Mouse (Mus musculus) forelimb bud, embryonic 11.5 days (tissue): ENCODE data around the gene Pdia4.
"Not testable (repeated sequence)": the region's sequence is repeated elsewhere in the genome, so short reads cannot be mapped to it uniquely, and the experiment has no call there.

Source experiments
- DNase-seq: peaks from one replicate; pipeline ENCODE4 v3.0.0-alpha.2; 2012; ENCODE audit warnings: low read depth, low spot score

Pdia4 gene

DNA sequence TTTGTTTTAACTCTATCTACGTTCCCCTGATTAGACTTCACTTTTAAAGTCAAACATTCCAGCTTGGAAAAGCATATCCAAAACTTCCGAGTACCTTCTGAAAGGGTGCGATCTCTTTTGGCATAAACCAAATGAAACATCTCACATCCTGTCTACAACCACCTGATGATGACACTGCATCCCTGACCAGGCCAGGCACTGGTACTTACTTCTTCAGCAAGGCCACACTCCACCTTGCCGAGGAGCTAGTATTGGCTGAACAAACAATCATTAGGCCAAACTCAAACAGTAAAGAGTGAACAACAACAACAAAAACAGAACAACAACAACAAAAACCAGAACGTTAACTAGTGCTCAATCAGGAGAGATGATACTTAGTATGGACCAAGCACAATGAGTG is 1.9 kb downstream of the Pdia4 start:
- no peak for DNase-seq

DNA sequence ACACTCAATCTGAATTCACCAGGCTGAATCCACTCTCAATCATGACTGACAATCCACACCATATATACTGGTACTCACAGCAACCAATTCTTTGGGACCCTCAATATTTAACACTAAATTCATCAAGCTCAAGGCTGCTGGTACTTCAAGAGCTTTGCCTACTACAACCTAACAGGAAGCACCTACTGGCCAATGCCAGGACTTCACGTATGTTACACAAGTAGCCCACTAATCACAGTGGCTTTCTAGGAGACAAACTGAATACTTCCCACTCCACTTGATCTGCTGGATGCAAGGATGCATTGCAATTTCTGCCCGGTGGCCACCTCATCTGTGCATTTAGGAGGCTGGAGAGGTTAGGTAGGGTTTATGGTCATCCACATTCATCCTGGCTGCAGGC is 3.0 kb downstream of the Pdia4 start:
- DNase-seq: no peak

DNA sequence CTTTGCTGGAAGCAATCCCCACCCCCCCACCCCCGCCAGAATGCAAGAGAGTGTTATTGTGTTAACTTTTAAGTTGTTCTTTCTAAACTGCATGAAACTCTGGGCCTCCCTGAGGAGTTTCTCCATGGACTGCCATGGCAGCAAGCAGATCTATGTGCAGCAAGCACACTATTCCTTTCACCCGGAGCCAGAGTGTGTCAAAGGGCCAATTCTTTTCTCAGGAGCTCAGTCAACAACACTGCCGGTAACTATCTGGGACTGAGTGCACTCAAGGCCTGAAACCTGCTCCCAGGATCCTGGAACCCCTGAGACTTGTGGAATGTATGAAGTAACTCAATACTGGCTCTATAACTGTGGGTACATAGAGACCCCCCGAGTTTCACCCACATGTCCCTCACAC is 4.2 kb downstream of the Pdia4 start:
- no peak for DNase-seq

DNA sequence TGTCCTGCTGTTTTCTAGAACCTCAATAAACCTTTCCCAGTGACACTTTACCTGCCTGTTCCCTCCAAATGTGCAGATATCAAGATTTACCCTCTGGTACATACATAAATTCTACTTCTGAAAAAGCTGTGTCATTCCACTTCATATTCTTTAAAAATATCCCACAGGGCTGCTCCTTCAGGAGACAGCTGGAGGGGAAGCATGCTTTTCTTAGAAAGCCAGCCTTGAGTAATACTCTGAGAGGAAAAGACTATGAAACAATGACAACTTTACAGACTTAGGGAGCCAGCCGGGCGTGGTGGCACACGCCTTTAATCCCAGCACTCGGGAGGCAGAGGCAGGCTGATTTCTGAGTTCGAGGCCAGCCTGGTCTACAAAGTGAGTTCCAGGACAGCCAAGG is 4.7 kb downstream of the Pdia4 start:
- DNase-seq: no peak

DNA sequence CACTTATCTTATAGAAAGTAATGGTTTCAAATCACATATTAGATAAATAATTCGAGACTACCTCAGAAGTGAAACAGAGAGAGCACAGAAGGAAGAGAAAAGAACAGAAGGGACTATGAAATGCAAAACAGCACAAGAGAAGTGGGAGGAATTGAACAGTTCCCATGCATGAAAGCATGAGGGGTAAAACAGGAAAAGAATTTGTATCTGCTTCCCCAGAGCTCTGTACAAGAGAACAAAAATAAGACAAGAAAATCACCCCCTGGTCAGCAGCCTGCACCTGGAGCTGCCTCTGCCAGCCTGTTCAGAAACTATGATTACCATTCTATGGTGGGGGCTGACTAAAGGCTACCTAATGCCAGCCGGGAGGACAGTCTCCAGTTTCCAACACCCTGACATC is 5.8 kb downstream of the Pdia4 start:
- no peak for DNase-seq

DNA sequence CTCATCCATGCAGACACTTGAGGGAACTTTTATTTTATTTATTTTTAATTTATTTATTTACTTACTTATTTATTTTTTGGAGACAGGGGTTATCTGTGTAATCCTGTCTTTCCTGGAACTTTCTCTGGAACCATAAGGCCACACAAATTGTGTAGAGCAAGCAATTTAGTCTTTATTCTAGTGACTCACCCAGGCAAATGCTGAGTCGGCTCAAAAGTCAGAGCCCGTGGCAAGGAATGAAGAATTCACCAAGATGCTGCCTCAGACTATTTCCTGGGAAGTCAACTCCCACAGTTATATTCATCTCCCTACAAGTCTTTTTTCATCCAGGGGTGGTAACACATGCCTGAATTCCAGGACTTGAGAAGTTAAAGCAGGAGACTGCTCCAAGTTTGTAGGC is 7.7 kb downstream of the Pdia4 start:
- DNase-seq: no peak

DNA sequence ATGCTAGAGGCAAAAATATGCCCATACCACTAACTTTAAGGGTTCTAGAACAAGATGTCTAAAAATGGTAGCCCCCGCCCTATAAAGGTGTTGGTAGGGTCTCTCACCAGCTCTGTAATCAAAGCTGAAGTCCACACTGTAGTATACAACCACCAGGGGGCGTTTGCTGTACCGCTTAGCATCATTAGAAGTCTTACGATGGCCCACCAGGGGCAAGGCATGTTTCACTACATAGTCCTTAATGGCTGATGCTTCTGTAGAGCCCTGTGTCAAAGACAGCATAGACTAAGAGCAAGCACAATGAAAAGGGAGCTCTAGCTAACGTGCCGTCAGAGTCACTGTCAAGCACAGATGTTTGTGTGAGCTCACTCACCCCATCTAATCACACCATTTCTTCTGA is 14.2 kb downstream of the Pdia4 start:
- peak; percentile 79 for DNase-seq

DNA sequence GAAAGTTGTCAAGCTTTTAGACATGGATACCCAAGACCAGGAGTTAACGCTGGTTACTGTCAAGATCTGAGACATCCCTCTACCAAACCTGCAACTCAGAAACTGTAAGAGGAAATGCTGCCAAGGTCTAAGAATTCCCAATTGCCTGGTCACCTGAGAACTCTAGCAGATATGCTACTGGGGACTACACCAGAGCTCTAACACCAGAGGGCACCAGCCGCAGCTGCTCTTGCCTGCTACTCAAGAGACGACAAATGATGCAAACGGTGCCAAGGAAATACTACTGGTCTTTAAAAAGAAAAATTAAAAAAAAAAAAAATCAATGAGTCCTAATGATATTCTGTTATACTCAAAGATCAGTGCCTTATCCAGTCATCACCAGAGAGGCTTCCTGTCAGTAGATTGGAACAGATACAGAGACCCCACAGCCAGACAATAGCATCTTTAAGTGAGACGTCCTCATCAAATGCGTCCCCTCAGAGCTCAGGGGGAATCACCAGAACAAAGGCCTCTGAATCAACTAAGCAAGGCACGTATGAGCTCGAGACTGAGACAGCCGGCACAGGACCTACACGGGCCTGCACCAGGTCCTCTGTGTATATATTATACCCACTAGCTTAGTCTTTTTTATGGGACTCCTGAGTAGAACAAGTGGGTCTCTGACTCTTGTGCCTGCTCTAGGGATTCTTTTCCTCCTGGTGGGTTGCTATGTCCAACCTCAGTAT is 19.0 kb downstream of the Pdia4 start:
- no peak for DNase-seq

DNA sequence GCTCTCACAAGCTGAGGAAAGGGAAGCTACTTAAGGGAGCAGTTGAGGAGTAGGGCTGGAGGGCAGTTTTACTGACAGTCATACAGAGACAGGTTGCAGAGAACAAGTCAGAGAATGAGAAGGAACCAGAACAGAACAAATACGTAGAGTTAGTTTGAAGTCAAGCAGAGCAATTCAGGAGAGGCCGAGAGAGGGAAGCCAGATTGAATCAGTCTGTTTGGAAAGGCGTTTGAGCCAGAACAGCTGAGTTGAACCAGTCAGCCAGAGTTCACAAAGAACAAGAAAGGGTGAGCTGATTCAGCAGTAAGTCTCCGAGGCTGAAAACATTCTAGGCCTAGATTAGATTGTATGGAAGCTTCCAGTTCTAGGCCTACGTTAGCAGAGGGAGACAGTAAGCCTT is 19.9 kb downstream of the Pdia4 start:
- no peak for DNase-seq

DNA sequence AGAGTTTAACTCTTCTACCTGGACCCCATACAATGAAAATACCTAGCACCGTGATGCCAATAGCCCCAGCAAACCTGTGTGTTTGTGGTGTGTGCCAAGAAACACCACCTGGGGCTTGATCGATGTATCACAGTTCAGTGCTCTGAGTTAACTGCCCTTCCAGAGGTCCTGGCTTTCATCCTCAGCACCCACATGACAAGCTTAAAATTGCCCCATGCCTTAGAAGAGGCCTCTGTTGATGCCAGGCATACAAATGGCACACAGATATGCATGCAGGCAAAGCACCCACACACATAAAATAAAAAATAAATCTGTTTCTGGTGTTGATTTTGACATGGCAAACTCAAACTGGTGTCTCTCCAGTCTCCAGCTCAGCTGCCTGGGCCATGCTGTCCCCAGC is 20.7 kb downstream of the Pdia4 start:
- no peak for DNase-seq

DNA sequence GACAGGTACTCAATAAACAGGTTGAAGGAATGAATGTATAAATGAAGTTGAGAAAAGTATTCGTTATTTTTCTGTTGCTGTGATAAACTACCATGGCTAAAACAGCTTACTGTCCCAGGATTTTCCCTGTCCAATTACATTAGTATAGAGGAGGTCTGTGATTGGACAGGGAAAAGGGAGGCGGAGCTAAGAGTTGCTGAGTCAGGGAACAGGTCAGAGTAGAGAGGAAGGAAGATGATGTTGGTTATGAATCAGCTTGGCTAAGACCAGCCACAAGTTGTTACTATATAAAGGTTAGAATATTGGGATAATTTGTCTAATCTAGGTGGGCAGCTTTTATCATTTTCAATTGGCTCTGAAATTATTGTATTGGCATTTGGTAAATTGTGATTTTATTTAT is 22.5 kb downstream of the Pdia4 start:
- DNase-seq: no peak

DNA sequence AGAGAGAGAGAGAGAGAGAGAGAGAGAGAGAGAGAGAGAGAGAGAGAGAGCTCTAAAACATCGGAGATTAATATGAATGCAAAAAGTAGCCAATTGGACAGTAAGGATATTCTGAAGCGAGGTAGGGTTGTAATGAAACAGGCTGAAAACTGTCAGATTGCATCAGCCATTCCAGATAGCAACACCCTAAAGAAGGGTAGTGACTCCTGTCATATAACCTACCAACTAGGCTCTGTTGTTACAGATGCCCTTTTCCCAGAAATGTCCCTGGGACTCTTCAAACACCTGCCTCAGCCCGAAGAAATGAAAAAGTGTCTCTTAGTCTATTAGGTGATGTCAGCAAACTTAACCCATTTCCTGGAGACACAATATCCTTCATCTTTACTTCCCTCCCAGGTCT is 24.4 kb downstream of the Pdia4 start:
- no peak for DNase-seq

DNA sequence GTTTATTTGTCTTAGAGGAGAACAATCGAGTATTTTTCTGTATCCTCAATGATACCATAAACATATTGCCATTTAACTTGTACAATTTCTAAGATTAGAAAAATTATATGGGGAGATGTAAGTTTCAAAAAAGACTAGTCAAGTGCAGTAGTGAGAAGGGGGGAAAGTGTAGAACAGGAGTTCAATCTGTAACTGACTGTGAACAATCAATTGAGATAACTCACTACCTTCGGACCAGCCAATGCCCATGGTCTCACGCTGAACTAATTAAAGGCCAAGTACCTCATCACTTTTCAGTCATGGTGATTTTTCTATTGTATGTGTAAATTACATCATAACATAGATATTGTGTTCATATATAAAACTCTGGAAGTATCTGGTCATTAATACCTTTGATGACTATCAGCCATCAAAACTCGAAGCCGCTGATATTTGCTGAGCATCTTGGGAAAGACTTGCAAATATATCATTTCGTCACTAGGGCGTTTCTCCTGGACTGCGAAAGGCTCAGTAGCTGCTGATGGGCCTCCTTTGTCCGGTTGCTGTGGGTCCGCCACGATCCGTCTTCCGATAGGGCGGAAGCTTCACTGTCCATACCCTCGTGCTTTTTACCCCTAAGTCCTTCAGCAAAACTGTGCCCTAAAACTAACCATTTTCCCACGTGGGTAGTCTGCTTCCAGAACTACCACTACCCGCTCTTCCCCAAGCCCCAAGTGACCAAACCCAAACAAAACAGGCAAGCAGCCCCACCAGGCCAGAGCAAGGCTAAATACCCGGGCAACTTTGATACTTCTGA is 25.1 kb downstream of the Pdia4 start:
- DNase-seq: peak; percentile 90

DNA sequence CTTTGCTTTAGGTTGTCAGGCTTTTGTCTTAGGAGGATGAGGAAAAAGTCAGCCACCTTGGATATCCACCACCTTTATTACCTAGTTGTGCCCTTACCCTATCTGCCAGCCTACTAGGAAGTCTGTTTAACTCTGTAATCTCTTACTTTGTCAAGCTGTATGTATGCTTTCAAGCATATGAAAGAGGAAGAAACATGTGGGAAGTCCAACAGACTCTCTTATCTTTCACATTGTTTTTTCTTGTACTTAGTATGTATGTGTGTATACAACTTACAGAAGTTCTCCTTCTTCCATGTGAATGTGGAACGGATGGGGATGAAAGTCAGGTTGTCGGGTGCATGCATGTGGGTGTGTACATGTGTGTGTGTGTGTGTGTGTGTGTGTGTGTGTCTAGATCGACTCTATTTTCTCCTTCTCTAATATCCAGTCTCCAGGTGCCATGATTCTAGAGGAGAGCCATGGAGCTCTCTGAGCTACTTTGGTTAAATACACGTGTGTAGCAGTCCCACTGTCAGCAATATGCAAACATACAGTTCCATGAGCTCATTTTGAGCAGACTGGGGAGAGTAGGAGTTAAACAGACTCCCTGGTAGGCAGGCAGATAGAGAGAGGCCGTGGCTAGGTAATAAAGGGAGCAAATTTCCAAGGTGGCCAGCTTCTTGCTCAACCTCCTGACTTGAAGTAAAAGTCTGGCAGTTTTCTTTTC is 28.4 kb downstream of the Pdia4 start:
- no peak for DNase-seq

DNA sequence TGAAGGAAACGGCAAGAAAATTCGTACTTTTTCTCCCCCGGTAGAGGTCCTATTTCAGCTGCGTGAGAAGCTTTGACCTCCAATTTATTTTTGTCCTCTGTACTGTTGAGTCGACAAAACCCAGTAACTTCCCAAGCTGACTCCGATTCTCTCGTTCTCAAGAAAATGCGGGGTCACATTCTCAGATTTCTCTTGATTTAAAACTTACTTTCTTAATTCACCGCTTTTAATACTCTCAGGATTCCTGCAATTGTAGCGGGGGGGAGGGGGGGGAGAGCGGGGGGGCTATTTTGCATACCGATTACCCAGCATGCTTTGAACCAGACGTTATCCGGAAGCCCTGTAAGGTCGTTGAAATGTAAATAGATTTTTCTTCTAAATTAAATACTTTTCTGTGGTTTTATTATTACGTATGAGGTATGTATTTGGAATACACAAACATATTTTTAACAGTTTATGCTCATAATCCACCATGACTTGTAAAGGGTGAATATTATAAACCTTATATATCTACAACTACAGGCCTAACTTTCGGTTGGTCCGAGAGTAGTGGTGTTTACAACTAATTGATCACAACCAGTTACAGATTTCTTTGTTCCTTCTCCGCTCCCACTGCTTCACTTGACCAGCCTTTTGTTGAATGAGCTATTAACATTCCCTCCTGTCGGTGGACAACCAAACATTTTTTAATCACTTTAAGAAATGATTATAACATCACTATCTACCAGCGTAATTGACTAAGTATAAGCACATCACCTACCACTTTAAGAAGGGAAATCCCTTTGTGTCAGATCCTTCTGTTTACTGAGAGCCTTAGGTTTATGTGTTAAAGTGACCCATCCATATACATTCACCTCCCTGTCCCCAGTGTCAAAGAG is 31.9 kb downstream of the Pdia4 start:
- peak; percentile 77 for DNase-seq

DNA sequence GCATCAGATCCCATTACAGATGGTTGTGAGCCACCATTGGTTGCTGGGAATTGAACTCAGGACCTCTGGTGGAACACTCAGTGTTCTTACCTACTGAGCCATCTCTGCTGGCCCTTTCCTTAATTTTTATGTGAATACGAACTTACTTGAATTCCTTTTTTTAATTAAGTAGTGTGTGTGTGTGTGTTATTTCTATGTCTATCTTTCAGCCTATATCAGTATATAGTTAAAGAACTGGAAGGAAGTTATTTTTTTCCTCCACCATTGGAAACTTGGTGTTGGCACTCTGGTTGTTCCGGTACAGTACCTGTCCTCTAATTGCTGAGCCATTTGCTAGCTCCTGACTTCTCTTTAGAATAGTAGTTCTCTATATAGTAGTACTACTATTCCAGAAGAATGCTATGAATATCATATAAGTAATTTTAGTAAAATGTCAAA is 32.6 kb downstream of the Pdia4 start:
- DNase-seq: no peak

DNA sequence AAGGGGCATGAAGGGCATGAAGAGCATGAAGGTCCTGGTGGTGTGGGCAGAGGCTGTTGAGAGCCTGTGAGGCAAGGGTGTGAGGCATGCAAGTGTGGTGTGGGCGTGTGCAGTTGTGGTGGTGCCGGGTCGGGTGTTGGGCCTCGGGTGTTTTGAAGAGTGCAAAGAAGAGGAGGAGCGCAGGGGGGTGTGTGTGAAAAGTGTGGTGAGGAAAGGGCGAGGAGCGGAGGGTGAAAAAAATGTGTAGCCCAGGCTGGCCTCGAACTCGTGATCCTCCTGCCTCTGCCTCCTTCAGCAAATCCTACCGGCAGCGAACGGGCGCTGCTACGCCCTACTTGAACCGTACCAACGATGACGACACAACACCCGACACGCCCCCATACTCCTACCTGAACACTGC is 41.5 kb downstream of the Pdia4 start:
- peak; percentile 56 for DNase-seq

DNA sequence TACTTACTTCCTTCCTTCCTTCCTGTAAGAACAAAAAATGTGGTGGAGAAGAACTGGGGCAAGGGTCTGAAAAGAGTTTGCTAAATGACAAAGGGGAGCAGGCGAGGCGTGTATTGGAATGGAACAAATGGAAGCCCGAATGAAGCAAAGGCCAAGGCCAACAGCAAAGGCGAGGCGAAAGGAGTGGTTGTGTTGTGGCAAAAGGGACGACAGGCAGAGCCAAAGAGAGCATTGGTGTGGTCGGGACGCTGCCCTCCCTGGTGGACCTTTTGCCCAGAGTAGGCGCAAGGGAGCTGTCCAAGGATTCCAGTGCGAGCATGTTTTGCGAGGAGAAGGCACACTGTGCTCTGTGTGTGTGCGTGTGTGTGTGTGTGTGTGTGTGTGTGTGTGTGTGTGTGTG is 42.1 kb downstream of the Pdia4 start:
- DNase-seq: not testable (repeated sequence)

DNA sequence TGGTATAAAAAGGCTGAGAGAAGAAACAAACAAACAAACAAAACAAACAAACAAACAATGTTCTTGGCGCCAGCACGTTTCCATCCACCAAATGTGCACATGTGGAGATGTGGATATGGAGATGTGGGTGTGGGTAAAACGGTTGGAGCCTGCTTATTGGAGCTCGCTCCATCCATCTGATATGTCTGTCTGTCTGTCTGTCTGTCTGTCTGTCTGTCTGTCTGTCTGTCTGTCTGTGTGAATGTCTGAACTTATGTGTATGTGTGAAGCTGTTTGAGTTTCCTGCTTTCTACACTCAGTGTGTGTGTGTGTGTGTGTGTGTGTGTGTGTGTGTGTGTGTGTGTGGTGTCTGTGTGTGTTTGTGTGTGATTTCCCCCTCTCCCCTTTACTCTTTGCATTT is 43.4 kb downstream of the Pdia4 start:
- not testable (repeated sequence) for DNase-seq

DNA sequence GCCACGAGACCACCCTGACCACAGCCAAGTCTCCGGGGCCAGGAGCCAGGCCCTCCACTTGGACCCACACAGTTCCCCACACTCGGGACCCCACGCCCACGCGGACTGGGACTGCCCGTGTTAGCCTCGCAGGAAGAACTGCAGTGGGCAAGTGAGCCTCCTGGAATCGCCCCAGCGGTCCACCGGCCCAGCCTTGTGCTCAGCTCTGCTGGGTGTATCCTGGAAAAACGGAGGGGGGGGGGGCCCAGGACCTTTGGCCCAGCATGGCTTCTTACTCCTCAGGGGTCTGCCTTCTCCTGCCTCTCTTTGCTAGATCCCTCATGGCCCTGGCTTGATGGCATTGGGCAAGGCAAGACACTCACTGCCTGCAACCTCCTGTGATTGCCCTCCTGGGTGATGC is 44.7 kb downstream of the Pdia4 start:
- not testable (repeated sequence) for DNase-seq

DNA sequence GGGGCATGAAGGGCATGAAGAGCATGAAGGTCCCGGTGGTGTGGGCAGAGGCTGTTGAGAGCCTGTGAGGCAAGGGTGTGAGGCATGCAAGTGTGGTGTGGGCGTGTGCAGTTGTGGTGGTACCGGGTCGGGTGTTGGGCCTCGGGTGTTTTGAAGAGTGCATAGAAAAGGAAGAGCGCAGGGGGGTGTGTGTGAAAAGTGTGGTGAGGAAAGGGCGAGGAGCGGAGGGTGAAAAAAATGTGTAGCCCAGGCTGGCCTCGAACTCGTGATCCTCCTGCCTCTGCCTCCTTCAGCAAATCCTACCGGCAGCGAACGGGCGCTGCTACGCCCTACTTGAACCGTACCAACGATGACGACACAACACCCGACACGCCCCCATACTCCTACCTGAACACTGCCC is 45.9 kb downstream of the Pdia4 start:
- not testable (repeated sequence) for DNase-seq

DNA sequence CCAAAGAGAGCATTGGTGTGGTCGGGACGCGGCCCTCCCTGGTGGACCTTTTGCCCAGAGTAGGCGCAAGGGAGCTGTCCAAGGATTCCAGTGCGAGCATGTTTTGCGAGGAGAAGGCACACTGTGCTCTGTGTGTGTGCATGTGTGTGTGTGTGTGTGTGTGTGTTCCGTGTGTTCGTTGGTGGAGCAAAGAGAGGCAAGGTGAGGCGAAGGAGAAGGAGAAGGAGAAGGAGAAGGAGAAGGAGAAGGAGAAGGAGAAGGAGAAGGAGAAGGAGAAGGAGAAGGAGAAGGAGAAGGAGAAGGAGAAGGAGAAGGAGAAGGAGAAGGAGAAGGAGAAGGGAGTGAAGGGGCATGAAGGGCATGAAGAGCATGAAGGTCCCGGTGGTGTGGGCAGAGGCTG is 50.5 kb downstream of the Pdia4 start:
- not testable (repeated sequence) for DNase-seq
